Mouse (Mus musculus) embryo, embryonic 10 days (tissue): ENCODE measurements around the gene Hs3st2.
"Not testable (repeated sequence)": the region's sequence is repeated elsewhere in the genome, so short reads cannot be mapped to it uniquely, and the experiment has no call there.

Experiments
- DNase-seq: peaks from one replicate; pipeline ENCODE4 v3.0.0-alpha.2; 2015; ENCODE audit warnings: low spot score

Gene Hs3st2

GRCm38 (mm10) chr7:121391225-121391983 is at the start of gene Hs3st2:
TSS of gene Hs3st2 (plus strand) at chr7:121391859.
- peak; percentile 77 for DNase-seq

DNA sequence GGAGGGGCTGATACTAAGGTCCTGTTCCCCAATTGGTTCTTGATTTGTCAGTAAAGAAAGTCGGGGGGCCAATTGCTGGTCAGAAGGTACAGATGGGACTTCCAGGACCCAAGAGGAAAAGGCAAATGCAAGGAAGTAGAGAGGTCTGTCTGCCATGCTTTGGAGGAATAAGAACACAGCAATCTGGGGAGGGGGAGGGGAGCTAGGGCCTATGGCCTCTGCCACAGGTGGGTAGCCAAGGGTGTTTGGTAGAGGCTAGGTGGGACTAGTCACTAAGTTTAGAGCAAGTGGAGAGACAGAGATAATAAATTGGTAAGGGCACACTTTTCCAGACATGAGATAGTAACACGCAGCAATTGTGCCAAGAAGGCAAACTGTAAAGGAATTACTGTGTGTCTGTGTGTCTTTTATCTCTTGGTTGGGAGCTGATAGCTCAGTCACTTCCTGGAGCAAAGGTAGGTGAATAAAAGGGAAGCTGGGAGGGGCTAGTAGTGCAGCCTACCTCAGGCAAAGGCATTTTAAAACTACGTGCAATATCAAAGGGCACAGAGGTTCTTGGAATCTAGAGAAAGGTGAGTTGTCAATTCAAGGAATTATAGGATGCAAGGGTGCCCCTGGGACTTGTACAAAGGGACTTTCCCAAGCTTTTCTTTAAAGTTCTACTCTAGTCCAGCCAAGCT is 43.2 kb upstream of the Hs3st2 start:
- no peak for DNase-seq

GRCm38 (mm10) chr7:121351688-121352087 is 40.0 kb upstream of the Hs3st2 start:
- no peak for DNase-seq

DNA sequence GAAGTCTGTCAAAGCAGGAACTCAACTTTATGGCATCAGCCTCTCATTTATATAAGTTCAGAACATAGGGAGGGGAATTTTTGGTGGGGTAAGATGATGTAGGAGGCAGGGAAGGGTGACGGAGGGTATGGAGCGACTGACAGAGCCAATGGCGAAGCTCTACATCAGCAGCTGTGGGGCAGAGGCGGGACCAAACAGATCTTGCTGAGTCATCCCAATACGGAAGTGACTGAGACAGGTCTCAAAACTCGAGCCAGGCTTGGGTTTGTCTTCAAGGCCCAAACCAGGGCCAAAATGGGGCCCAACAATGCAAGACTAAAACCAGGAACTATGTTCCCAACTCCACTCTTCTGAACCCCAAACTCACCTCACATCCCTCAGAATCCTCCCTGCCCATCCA is 30.2 kb upstream of the Hs3st2 start:
- DNase-seq: not testable (repeated sequence)

- no peak for DNase-seq
Measured at GRCm38 (mm10) chr7:121365584-121365983, 26.1 kb upstream of the Hs3st2 start.

GRCm38 (mm10) chr7:121367185-121367584 is 24.5 kb upstream of the Hs3st2 start:
- no peak for DNase-seq

DNA sequence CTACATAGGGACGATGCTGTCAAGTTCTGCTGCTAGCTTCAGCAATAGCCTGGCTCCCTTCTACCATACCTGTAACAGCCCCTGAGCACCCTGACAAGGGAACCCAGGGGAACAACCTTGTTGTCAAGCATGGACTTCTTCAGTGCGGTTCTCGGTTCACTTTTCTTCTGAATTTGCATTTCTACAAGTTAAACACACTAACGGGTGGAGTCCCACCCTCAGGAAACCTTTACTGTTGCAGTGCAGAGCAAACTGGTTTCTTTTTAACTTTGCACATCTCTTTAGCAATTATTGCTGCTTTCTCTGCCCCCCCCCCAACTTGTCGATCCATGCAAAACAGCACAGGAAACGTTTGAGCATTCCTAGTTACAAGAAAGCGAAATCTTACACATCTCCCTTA is 19.7 kb upstream of the Hs3st2 start:
- DNase-seq: no peak

- DNase-seq: no peak
Measured at GRCm38 (mm10) chr7:121375456-121375855, 16.2 kb upstream of the Hs3st2 start.

GRCm38 (mm10) chr7:121378942-121379341 is 12.7 kb upstream of the Hs3st2 start:
- DNase-seq: no peak

GRCm38 (mm10) chr7:121391984-121392739 is 503 bp downstream of the Hs3st2 start:
- peak; percentile 54 for DNase-seq

- no peak for DNase-seq
Measured at GRCm38 (mm10) chr7:121392740-121392993, 1.0 kb downstream of the Hs3st2 start.

DNA sequence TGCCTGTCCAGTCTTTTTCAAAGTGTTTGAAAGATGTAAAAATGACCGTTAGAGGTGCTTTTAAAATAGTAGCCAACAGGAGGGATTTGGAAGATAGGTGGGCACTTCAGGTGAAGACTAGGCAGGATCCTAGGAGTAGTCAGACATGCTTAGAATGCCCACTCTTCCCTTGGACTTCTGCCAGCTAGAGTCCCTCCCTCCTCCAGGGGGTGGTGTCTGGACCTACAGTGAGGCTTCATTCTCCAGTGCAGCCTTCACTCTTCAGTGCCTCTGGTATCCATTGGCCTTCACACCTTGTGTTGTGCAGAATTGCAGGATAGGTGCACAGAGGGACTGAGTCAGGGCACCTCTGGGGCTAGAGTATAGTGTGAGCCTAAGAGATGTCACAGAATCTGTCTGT is 2.2 kb downstream of the Hs3st2 start:
- no peak for DNase-seq

DNA sequence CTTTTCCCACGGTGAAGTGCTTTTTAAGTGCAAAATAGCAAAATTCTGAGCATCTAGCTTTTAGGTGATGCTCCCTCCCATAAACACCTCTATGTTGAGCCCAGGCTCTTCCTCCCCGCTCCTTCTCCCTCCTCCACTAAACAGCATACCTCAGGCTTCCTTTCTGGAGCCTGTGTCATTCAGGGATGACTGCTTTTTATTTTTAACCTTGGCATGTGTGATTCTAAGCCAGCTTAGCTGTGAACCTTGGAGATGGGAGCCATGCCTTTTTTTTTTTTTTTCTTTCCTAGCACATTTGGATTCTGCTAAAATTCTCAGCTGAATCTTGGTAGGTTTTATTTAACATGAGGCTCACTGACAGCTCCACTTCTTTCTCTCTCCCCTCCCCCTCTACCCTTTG is 3.2 kb downstream of the Hs3st2 start:
- no peak for DNase-seq

DNA sequence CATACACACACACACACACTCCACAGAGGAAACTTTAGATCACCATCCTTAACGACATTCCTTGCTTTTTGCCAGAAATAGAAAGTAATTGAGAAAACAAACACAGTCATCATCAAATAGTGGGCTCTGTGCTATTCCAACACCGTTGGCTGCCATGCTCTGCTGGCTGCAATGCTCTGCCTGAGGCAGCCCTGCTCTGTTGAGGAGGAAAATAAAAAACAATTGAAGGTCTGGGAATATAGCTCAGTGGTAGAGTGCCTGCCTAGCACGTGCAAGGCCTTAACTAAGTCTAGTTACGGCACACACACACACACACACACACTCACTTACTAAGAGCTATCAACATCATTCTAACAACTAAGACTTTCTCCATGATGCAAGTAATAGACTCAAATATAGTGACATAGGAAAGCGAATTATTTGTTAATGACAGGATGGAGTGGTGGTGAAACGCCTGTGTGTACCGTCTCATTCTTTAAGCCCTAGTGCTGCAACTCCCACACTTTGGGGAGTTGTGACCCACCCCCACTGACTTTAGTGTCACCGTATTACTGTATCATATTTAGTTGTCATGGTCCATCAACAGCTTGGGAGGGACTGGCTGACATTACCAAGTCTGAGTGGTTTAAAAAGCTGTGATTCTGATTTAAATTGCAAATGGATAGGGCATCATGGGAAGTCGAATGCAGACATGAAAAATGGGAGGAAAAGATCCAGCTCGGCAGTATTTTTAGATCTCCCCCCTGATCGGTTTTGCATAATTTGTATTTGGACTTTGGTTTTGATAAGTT is 19.3 kb downstream of the Hs3st2 start:
- no peak for DNase-seq

GRCm38 (mm10) chr7:121411507-121411898 is 19.8 kb downstream of the Hs3st2 start:
- no peak for DNase-seq

GRCm38 (mm10) chr7:121436884-121437283 is 45.2 kb downstream of the Hs3st2 start:
- DNase-seq: no peak

DNA sequence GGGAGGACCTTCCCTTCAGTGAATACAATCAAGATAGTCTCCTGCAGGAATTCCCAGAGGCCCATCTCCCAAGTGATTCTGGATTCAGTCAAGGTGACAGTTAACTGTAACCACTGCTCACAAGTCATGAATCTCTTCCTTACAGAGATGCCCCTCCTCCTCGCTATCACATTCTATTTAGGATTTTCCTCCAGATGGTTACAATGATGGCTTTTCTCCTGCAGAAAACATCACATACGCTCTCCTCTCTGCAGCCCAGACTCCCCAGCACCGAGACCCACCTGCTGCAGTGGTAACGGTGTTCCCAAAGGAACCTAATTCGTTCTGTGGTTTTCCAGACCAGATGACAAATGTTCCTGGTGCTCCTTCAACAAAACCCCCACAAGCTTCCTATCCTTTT is 49.5 kb downstream of the Hs3st2 start:
- DNase-seq: no peak

DNA sequence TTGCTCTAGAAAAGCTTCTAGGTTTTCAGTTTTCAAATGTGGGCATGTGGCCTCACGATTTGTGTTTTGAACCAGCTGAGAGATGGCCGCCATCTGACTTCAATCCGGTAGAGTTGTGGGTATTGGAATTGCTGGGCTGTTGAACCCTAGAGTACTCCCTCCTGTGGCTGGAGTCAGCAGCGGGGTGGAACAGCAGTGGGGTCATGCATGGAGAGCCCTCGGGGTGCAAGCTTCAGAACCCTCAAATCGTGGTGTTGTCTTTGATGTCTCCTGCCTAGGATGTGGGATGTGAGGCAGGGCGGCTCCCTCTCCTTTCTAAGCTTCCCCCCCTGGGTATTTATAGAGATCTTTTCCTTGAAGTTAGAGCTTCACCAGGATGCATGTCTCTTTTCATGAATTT is 52.7 kb downstream of the Hs3st2 start:
- no peak for DNase-seq

DNA sequence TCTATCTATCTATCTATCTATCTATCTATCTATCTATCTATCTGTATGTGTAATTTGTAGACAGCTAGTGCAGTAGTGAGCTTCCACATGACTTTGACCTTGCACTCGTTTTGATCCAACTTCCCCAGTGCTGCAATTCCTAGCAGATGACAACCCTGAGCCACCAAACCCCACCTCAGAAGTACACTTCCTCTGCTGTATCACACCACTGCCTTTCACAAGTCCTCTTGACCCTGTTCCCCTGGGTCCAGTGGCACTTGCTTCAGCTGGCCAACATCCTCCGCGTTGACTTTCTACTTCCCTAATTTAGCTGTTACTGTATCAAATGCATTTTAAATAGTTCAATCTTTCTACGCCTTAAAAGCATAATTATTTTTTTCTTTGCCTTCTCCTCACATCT is 54.6 kb downstream of the Hs3st2 start:
- DNase-seq: no peak

DNA sequence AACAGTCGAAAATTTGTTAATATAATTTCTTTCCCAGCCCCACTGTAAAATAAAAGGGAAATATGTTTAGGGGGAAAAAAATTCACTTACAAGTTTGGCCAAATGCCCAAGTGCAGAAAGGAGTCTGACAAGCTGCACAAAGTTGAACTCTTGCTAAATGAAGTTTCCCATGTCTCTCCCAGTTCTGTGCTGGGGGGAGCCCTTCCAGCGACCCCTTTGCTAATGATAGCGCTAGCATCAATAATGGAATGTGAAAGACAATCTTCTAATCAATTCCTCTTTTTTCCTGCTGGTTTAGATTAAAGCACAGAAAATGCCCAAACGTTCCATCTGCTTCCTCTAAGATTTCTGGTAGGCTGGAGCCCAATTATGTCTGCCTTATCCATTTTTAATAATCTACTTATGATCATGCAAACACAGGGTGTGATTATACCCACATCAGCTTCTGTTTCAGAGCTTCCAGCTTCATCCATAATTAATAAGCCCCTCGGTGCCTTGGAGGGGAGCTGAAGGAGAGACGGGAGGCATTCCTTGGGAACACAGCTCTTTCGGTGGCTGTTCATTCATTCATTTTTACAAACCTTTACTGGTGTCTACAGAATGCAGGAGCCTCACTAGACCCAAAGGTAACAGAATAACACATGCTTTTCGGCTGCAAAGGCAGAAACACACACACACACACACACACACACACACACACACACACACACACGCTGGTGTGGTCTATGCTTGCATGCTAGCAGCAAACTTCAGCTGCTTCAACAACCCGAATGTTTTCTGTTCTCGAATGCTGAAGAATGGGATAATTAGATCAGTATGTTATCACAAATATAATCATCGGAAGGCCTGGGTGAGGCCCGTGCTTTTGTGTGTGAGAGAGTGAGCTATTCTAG is 59.5 kb downstream of the Hs3st2 start:
- no peak for DNase-seq

- no peak for DNase-seq
Measured at GRCm38 (mm10) chr7:121456716-121457115, 65.1 kb downstream of the Hs3st2 start.
